Mouse (Mus musculus): ENCODE data around the gene Lysmd4. TPM values are rescaled to one million over a fixed set of nuclear protein-coding genes. Genes with fewer than 3 reads are reported as not detected.

Lysmd4 gene
- polyA plus RNA-seq (2016; fragmentation: Nextera tagmentation; extraction: Ambion mirVana) = 8.5 and 12.4 TPM in 2 replicates

GRCm38 (mm10) chr7:67222220-67222862 lies at the start of gene Lysmd4:
TSS of gene Lysmd4 (plus strand) at chr7:67222544.
- peak; percentile 97 for DNase-seq (ENCODE audit: low spot score)
- Histone ChIP-seq H3K36me3 (peaks cover 16% of the 10 kb centered on the region), H3K4me1 (peaks cover 19% of the 10 kb centered on the region), H3K4me3 (peak within 1 kb of the TSS; percentile 87), H3K9me3 (no peaks in the 10 kb centered on the region), H3K27me3 (ENCODE audit: insufficient read depth, poor library complexity, severe bottlenecking) (no peaks in the 10 kb centered on the region), H3K27ac (peak within 1 kb of the TSS; percentile 88)
- WGBS = 4% methylated on average over 31 of the region's 31 CpGs

- 80% methylated on average over 2 of the region's 2 CpGs for WGBS
- H3K36me3 ChIP-seq = no peaks in the 10 kb centered on the region
- no peak overlapping the region for H3K4me3 ChIP-seq
- 0 out of 2 replicates have a peak, but pooled peaks cover 3% of the 10 kb centered on the region for H3K4me1 ChIP-seq
- H3K27ac ChIP-seq = no peak overlapping the region
- no peak for DNase-seq (ENCODE audit: low spot score)
- no peaks in the 10 kb centered on the region for H3K9me3 ChIP-seq
- H3K27me3 ChIP-seq (ENCODE audit: insufficient read depth, poor library complexity, severe bottlenecking) = no peaks in the 10 kb centered on the region
These were observed 48.7 kb upstream of the Lysmd4 start for GRCm38 (mm10) chr7:67173522-67174195.

GRCm38 (mm10) chr7:67183786-67184185 lies 38.6 kb upstream of the Lysmd4 start:
- Histone ChIP-seq H3K4me1 (peaks cover 8% of the 10 kb centered on the region; the same call in 1 of the 2 replicates), H3K27ac (no peak overlapping the region), H3K9me3 (no peaks in the 10 kb centered on the region), H3K36me3 (no peaks in the 10 kb centered on the region), H3K4me3 (no peak overlapping the region), H3K27me3 (ENCODE audit: insufficient read depth, poor library complexity, severe bottlenecking) (no peaks in the 10 kb centered on the region)
- DNase-seq (ENCODE audit: low spot score) = no peak
- WGBS = 9% methylated on average over 4 of the region's 4 CpGs

- H3K4me1 ChIP-seq = no peaks in the 10 kb centered on the region
- H3K9me3 ChIP-seq = no peaks in the 10 kb centered on the region
- no peak overlapping the region for H3K27ac ChIP-seq
- 21% methylated on average over 10 of the region's 10 CpGs for WGBS
- H3K27me3 ChIP-seq (ENCODE audit: insufficient read depth, poor library complexity, severe bottlenecking) = no peaks in the 10 kb centered on the region
- no peak overlapping the region for H3K4me3 ChIP-seq
- no peak for DNase-seq (ENCODE audit: low spot score)
- H3K36me3 ChIP-seq = no peaks in the 10 kb centered on the region
These were observed 22.9 kb upstream of the Lysmd4 start for GRCm38 (mm10) chr7:67199412-67199811.

- H3K9me3 ChIP-seq = no peaks in the 10 kb centered on the region
- peaks cover 19% of the 10 kb centered on the region for H3K4me1 ChIP-seq
- no peak for DNase-seq (ENCODE audit: low spot score)
- no peaks in the 10 kb centered on the region for H3K27me3 ChIP-seq (ENCODE audit: insufficient read depth, poor library complexity, severe bottlenecking)
- no peaks in the 10 kb centered on the region for H3K36me3 ChIP-seq
- 51% methylated on average over 3 of the region's 3 CpGs for WGBS
- H3K27ac ChIP-seq = no peak overlapping the region
- H3K4me3 ChIP-seq = no peak overlapping the region
These were observed 18.7 kb upstream of the Lysmd4 start for GRCm38 (mm10) chr7:67203625-67204024.

GRCm38 (mm10) chr7:67205734-67206425 lies 16.5 kb upstream of the Lysmd4 start:
- Histone ChIP-seq H3K9me3 (no peaks in the 10 kb centered on the region), H3K27me3 (ENCODE audit: insufficient read depth, poor library complexity, severe bottlenecking) (no peaks in the 10 kb centered on the region), H3K27ac (no peak overlapping the region), H3K4me3 (no peak overlapping the region), H3K36me3 (no peaks in the 10 kb centered on the region), H3K4me1 (peaks cover 31% of the 10 kb centered on the region)
- WGBS = 87% methylated on average over 9 of the region's 9 CpGs
- no peak for DNase-seq (ENCODE audit: low spot score)

GRCm38 (mm10) chr7:67206496-67206895 lies 15.8 kb upstream of the Lysmd4 start:
- no peak for DNase-seq (ENCODE audit: low spot score)
- no peaks in the 10 kb centered on the region for H3K36me3 ChIP-seq
- no peak overlapping the region for H3K4me3 ChIP-seq
- WGBS = 58% methylated on average over 10 of the region's 10 CpGs
- no peaks in the 10 kb centered on the region for H3K9me3 ChIP-seq
- H3K27me3 ChIP-seq (ENCODE audit: insufficient read depth, poor library complexity, severe bottlenecking) = no peaks in the 10 kb centered on the region
- H3K27ac ChIP-seq = no peak overlapping the region
- peaks cover 37% of the 10 kb centered on the region for H3K4me1 ChIP-seq

GRCm38 (mm10) chr7:67207701-67208100 lies 14.6 kb upstream of the Lysmd4 start:
- H3K4me1 ChIP-seq = peaks cover 40% of the 10 kb centered on the region
- H3K4me3 ChIP-seq = no peak overlapping the region
- DNase-seq (ENCODE audit: low spot score) = no peak
- no peaks in the 10 kb centered on the region for H3K36me3 ChIP-seq
- H3K27me3 ChIP-seq (ENCODE audit: insufficient read depth, poor library complexity, severe bottlenecking) = no peaks in the 10 kb centered on the region
- H3K9me3 ChIP-seq = no peaks in the 10 kb centered on the region
- H3K27ac ChIP-seq = no peak overlapping the region; the same call in 1 of the 2 replicates
- WGBS = 31% methylated on average over 6 of the region's 6 CpGs

- H3K27me3 ChIP-seq (ENCODE audit: insufficient read depth, poor library complexity, severe bottlenecking) = no peaks in the 10 kb centered on the region
- no peak overlapping the region for H3K27ac ChIP-seq
- H3K4me1 ChIP-seq = peaks cover 40% of the 10 kb centered on the region
- no peaks in the 10 kb centered on the region for H3K9me3 ChIP-seq
- WGBS = 90% methylated on average over 1 of the region's 1 CpGs
- H3K36me3 ChIP-seq = no peaks in the 10 kb centered on the region
- H3K4me3 ChIP-seq = no peak overlapping the region
- DNase-seq (ENCODE audit: low spot score) = no peak
These were observed 14.0 kb upstream of the Lysmd4 start for GRCm38 (mm10) chr7:67208317-67208716.

GRCm38 (mm10) chr7:67210004-67210833 lies 12.1 kb upstream of the Lysmd4 start:
- H3K4me3 ChIP-seq = no peak overlapping the region
- peak; percentile 78 for DNase-seq (ENCODE audit: low spot score)
- 21% methylated on average over 6 of the region's 6 CpGs for WGBS
- H3K36me3 ChIP-seq = no peaks in the 10 kb centered on the region
- no peaks in the 10 kb centered on the region for H3K9me3 ChIP-seq
- H3K4me1 ChIP-seq = peaks cover 40% of the 10 kb centered on the region
- peak overlapping the region; percentile 72 for H3K27ac ChIP-seq
- H3K27me3 ChIP-seq (ENCODE audit: insufficient read depth, poor library complexity, severe bottlenecking) = no peaks in the 10 kb centered on the region

GRCm38 (mm10) chr7:67211341-67211740 lies 11.0 kb upstream of the Lysmd4 start:
- Histone ChIP-seq H3K4me3 (no peak overlapping the region), H3K9me3 (no peaks in the 10 kb centered on the region), H3K4me1 (peaks cover 45% of the 10 kb centered on the region), H3K27ac (peak overlapping the region; percentile 72; the same call in 1 of the 2 replicates), H3K36me3 (no peaks in the 10 kb centered on the region), H3K27me3 (ENCODE audit: insufficient read depth, poor library complexity, severe bottlenecking) (no peaks in the 10 kb centered on the region)
- WGBS = 57% methylated on average over 6 of the region's 6 CpGs
- DNase-seq (ENCODE audit: low spot score) = no peak

- Histone ChIP-seq H3K4me3 (no peak overlapping the region), H3K27ac (no peak overlapping the region), H3K27me3 (ENCODE audit: insufficient read depth, poor library complexity, severe bottlenecking) (no peaks in the 10 kb centered on the region), H3K9me3 (no peaks in the 10 kb centered on the region), H3K36me3 (no peaks in the 10 kb centered on the region), H3K4me1 (peaks cover 45% of the 10 kb centered on the region)
- no peak for DNase-seq (ENCODE audit: low spot score)
- 59% methylated on average over 4 of the region's 4 CpGs for WGBS
These were observed 10.4 kb upstream of the Lysmd4 start for GRCm38 (mm10) chr7:67211971-67212370.
